Comparison of ENCODE assay signal across 9 mouse cellular contexts in genomic region chr4:134883266-134883665, GRCm38 (mm10). TPM values are rescaled to one million over a fixed set of nuclear protein-coding genes. Genes with fewer than 3 reads are reported as not detected.
DNase-seq lines count a peak whose midpoint lies in the region; ATAC-seq and TF ChIP-seq lines count a peak whose summit lies in the region.
"Had no signal": no experiment of that assay in that cellular context is flagged by ENCODE, and none has a peak within 500 bp of the region (broad histone marks: within the 10 kb centered on the region; RNA-seq: fewer than 3 reads in every experiment).

No protein-coding gene starts in this region.

- H3K4me2 ChIP-seq in lung, embryonic 14.5 days = no peak overlapping the region
- H3K4me2 ChIP-seq: embryonic facial prominence, embryonic 13.5 days had no signal

- no peak for TF ChIP-seq POLR2A in testis, adult 2 months (IDR thresholded peaks at IDR 0.05; ENCODE audit: control insufficient read depth, low read depth, low read length)

- peak; percentile 74 for TF ChIP-seq CTCF in gastrocnemius, adult 2 months (IDR thresholded peaks at IDR 0.05)
- TF ChIP-seq CTCF in lung, embryonic 14.5 days (IDR thresholded peaks at IDR 0.05; ENCODE audit: low read depth) = peak; percentile 74
- TF ChIP-seq CTCF in testis, adult 2 months (IDR thresholded peaks at IDR 0.05; ENCODE audit: control insufficient read depth, insufficient read depth, insufficient replicate concordance, low read depth, low read length) = peak; percentile 72; the same call in 1 of the 2 replicates

- no peaks in the 10 kb centered on the region for H3K36me3 ChIP-seq in lung, embryonic 14.5 days (ENCODE audit: insufficient read depth)
- no peaks in the 10 kb centered on the region for H3K36me3 ChIP-seq in testis, adult 2 months (ENCODE audit: control insufficient read depth, insufficient read depth, low read length)
- H3K36me3 ChIP-seq: embryonic facial prominence, embryonic 13.5 days had no signal

- H3K9me3 ChIP-seq in lung, embryonic 14.5 days (ENCODE audit: low read depth, low read length) = no peaks in the 10 kb centered on the region
- H3K9me3 ChIP-seq: embryonic facial prominence, embryonic 13.5 days had no signal

- no peak overlapping the region for H3K4me3 ChIP-seq in gastrocnemius, adult 2 months
- H3K4me3 ChIP-seq in lung, embryonic 14.5 days (ENCODE audit: low read depth, low read length) = no peak overlapping the region
- H3K4me3 ChIP-seq in testis, adult 2 months (ENCODE audit: control insufficient read depth, low read depth, low read length) = no peak overlapping the region
- H3K4me3 ChIP-seq: embryonic facial prominence, embryonic 13.5 days had no signal

- peak; percentile 66 for ATAC-seq in granulocyte monocyte progenitor cell, adult 5-6 weeks (replicated peaks; ENCODE audit: poor library complexity, severe bottlenecking)
- ATAC-seq in lung, embryonic 14.5 days (ENCODE audit: insufficient read depth) = no peak

- peak; percentile 39 for DNase-seq in gastrocnemius, adult 2 months
- no peak for DNase-seq in gastrocnemius, postnatal 36 days
- DNase-seq in 416B (ENCODE audit: low read depth) (peak; percentile 64), R1 (ENCODE audit: low read depth, low spot score) (peak; percentile 89)
- peak; percentile 62 for DNase-seq in lung, embryonic 14.5 days
- no peak for DNase-seq in yolk sac, embryonic 10.5 days (ENCODE audit: low spot score)

- no peak overlapping the region for H3K9ac ChIP-seq in lung, embryonic 14.5 days
- H3K9ac ChIP-seq: embryonic facial prominence, embryonic 13.5 days had no signal

- 25% methylated on average over 7 of the region's 7 CpGs for WGBS in lung, embryonic 14.5 days

- no peak overlapping the region for H3K27ac ChIP-seq in gastrocnemius, adult 2 months
- no peak overlapping the region for H3K27ac ChIP-seq in lung, embryonic 14.5 days (ENCODE audit: low read depth)
- H3K27ac ChIP-seq in testis, adult 2 months (ENCODE audit: control insufficient read depth, insufficient read depth, low read depth, low read length) = no peak overlapping the region
- H3K27ac ChIP-seq: embryonic facial prominence, embryonic 13.5 days had no signal

- intact Hi-C loops in gastrocnemius, adult 2 months (cut with DNase I) = loop anchor here (2.0 kb wide), 1 partner anchor 340 kb away; no protein-coding TSS in a partner anchor
- intact Hi-C loops in gastrocnemius, postnatal 36 days (cut with DNase I) = loop anchor here (5.0 kb wide), 2 partner anchors 91 to 336 kb away; no protein-coding TSS in a partner anchor

- H3K4me1 ChIP-seq in lung, embryonic 14.5 days (ENCODE audit: insufficient read depth) = peaks cover 3% of the 10 kb centered on the region; the same call in 1 of the 2 replicates
- H3K4me1 ChIP-seq in testis, adult 2 months (ENCODE audit: control insufficient read depth, insufficient read depth, low read length) = peaks cover 6% of the 10 kb centered on the region

- no peaks in the 10 kb centered on the region for H3K27me3 ChIP-seq in lung, embryonic 14.5 days (ENCODE audit: insufficient read depth, low read length)
- H3K27me3 ChIP-seq in testis, adult 2 months (ENCODE audit: control insufficient read depth, insufficient read depth, low read length) = no peaks in the 10 kb centered on the region
- H3K27me3 ChIP-seq: embryonic facial prominence, embryonic 13.5 days had no signal

RNA-seq across cellular contexts. Expression of gene Rhd, which starts 18.9 kb away (rescaled TPM):
- not detected for total RNA-seq in gastrocnemius, adult 2 months (2021)
- total RNA-seq in gastrocnemius, postnatal 36 days (2021) = not detected
- not detected in 2 replicates for total RNA-seq in granulocyte monocyte progenitor cell, adult 5-6 weeks (2014; fragmentation: Nextera tagmentation)
- total RNA-seq in granulocyte monocyte progenitor cell, adult 5-6 weeks (2017) = 0.22 TPM in 1 of 2 replicates, not detected in the other
- polyA plus RNA-seq in lung, embryonic 14.5 days (2014; fragmentation: Nextera tagmentation; extraction: Ambion mirVana) = 1.6 and 1.7 TPM in 2 replicates
- polyA plus RNA-seq in testis, adult 2 months (2012; rRNA removed) = 0.97 and 1.6 TPM in 2 replicates

RNA-seq across cellular contexts. Expression of gene Maco1, which starts 30.1 kb away (rescaled TPM):
- 10 to 100 TPM; 15.1 to 20.4 TPM for total RNA-seq in gastrocnemius, adult 2 months (2021)
- total RNA-seq in gastrocnemius, postnatal 36 days (2021) = 10 to 100 TPM; 15.0 to 17.0 TPM
- total RNA-seq in granulocyte monocyte progenitor cell, adult 5-6 weeks (2014; fragmentation: Nextera tagmentation) = 14.7 and 26.1 TPM in 2 replicates
- 33.2 and 34.1 TPM in 2 replicates for total RNA-seq in granulocyte monocyte progenitor cell, adult 5-6 weeks (2017)
- polyA plus RNA-seq in lung, embryonic 14.5 days (2014; fragmentation: Nextera tagmentation; extraction: Ambion mirVana) = 34.4 and 36.5 TPM in 2 replicates
- 14.6 and 15.7 TPM in 2 replicates for polyA plus RNA-seq in testis, adult 2 months (2012; rRNA removed)

RNA-seq across cellular contexts. Expression of gene Tmem50a, which starts 31.6 kb away (rescaled TPM):
- 10 to 100 TPM; 27.8 to 30.9 TPM for total RNA-seq in gastrocnemius, adult 2 months (2021)
- 10 to 100 TPM; 28.0 to 28.9 TPM for total RNA-seq in gastrocnemius, postnatal 36 days (2021)
- 136 and 149 TPM in 2 replicates for total RNA-seq in granulocyte monocyte progenitor cell, adult 5-6 weeks (2014; fragmentation: Nextera tagmentation)
- total RNA-seq in granulocyte monocyte progenitor cell, adult 5-6 weeks (2017) = 263 and 287 TPM in 2 replicates
- 151 and 155 TPM in 2 replicates for polyA plus RNA-seq in lung, embryonic 14.5 days (2014; fragmentation: Nextera tagmentation; extraction: Ambion mirVana)
- 19.5 and 23.0 TPM in 2 replicates for polyA plus RNA-seq in testis, adult 2 months (2012; rRNA removed)

RNA-seq across cellular contexts. Expression of gene Rsrp1, which starts 40.1 kb away (rescaled TPM):
- total RNA-seq in gastrocnemius, adult 2 months (2021) = 100 to 1,000 TPM; 221 to 234 TPM
- 100 to 1,000 TPM; 146 to 182 TPM for total RNA-seq in gastrocnemius, postnatal 36 days (2021)
- total RNA-seq in granulocyte monocyte progenitor cell, adult 5-6 weeks (2014; fragmentation: Nextera tagmentation) = 476 and 614 TPM in 2 replicates
- total RNA-seq in granulocyte monocyte progenitor cell, adult 5-6 weeks (2017) = 134 and 184 TPM in 2 replicates
- polyA plus RNA-seq in lung, embryonic 14.5 days (2014; fragmentation: Nextera tagmentation; extraction: Ambion mirVana) = 341 and 344 TPM in 2 replicates
- polyA plus RNA-seq in testis, adult 2 months (2012; rRNA removed) = 145 and 148 TPM in 2 replicates

RNA-seq across cellular contexts. Expression of gene Syf2, which starts 47.4 kb away (rescaled TPM):
- 10 to 100 TPM; 39.5 to 40.9 TPM for total RNA-seq in gastrocnemius, adult 2 months (2021)
- total RNA-seq in gastrocnemius, postnatal 36 days (2021) = 10 to 100 TPM; 31.4 to 39.2 TPM
- 43.5 and 50.5 TPM in 2 replicates for total RNA-seq in granulocyte monocyte progenitor cell, adult 5-6 weeks (2014; fragmentation: Nextera tagmentation)
- total RNA-seq in granulocyte monocyte progenitor cell, adult 5-6 weeks (2017) = 180 and 201 TPM in 2 replicates
- polyA plus RNA-seq in lung, embryonic 14.5 days (2014; fragmentation: Nextera tagmentation; extraction: Ambion mirVana) = 59.6 and 63.2 TPM in 2 replicates
- 22.0 and 24.3 TPM in 2 replicates for polyA plus RNA-seq in testis, adult 2 months (2012; rRNA removed)

Comparison
In these comparisons a context has a peak if more than half of its experiments do, and no peak if none do; other contexts are left out.
1. DNase-seq: peak in gastrocnemius, adult 2 months (single experiment), 416B (single experiment), R1 (single experiment) and lung, embryonic 14.5 days (single experiment); none in gastrocnemius, postnatal 36 days (0 of 2) and yolk sac, embryonic 10.5 days (single experiment).
2. RNA of gene Tmem50a, which starts 31.6 kb away (total RNA-seq): 136 to 287 TPM in granulocyte monocyte progenitor cell, adult 5-6 weeks; 27.8 to 30.9 TPM in gastrocnemius, adult 2 months and 28.0 to 28.9 TPM in gastrocnemius, postnatal 36 days; every median in the first group is over 4 times any median in the second.
3. Peak in every context shown above with its lines, with median percentiles within 50 percentile points of each other: CTCF ChIP-seq.